ENCODE assay signal across 8 mouse cellular contexts in genomic region chr1:86440171-86440886, GRCm38 (mm10). TPM values are rescaled to one million over a fixed set of nuclear protein-coding genes. Genes with fewer than 3 reads are reported as not detected.
DNase-seq lines count a peak whose midpoint lies in the region; ATAC-seq and TF ChIP-seq lines count a peak whose summit lies in the region.

No protein-coding gene starts in this region.

- TF ChIP-seq EP300 in ES-Bruce4 (IDR thresholded peaks at IDR 0.05; ENCODE audit: insufficient read depth, low read depth, low read length), result 0 out of 2 replicates have a peak, but pooled peaks have one; percentile 33
- 0 out of 2 replicates have a peak, but pooled peaks have one; percentile 56 for TF ChIP-seq EP300 in liver, postnatal 0 days (IDR thresholded peaks at IDR 0.05; ENCODE audit: low read depth)

- peak overlapping the region; percentile 76 for H3K4me3 ChIP-seq in ES-Bruce4 (ENCODE audit: low read depth, low read length)
- peak overlapping the region; percentile 43 for H3K4me3 ChIP-seq in forebrain, embryonic 13.5 days
- peak overlapping the region; percentile 59 for H3K4me3 ChIP-seq in liver, postnatal 0 days (ENCODE audit: low read depth, low read length)
- H3K4me3 ChIP-seq in neural tube, embryonic 13.5 days, result peak overlapping the region; percentile 44

- no peaks in the 10 kb centered on the region for H3K9me3 ChIP-seq in ES-Bruce4 (replicated peaks; ENCODE audit: control insufficient read depth, insufficient read depth, low read length, poor library complexity, severe bottlenecking)
- H3K9me3 ChIP-seq in forebrain, embryonic 13.5 days (replicated peaks), result no peaks in the 10 kb centered on the region
- no peaks in the 10 kb centered on the region for H3K9me3 ChIP-seq in liver, postnatal 0 days (ENCODE audit: low read length)
- no peaks in the 10 kb centered on the region for H3K9me3 ChIP-seq in neural tube, embryonic 13.5 days

- no peak for TF ChIP-seq POLR2A in ES-Bruce4 (IDR thresholded peaks at IDR 0.05; ENCODE audit: insufficient read depth, low read length)

- intact Hi-C loops in heart, postnatal 10 days (cut with DNase I), result loop anchor here (1.0 kb wide), 3 partner anchors 32 to 89 kb away; no protein-coding TSS in a partner anchor

- peak; percentile 96 to 98 for DNase-seq in heart, postnatal 10 days
- DNase-seq in large intestine, adult 2 months (ENCODE audit: low read depth, low spot score), result peak; percentile 92
- peak; percentile 93 for DNase-seq in liver, postnatal 0 days
- DNase-seq in telencephalon, adult 2 months (ENCODE audit: low read depth, low spot score), result peak; percentile 90

- H3K4me2 ChIP-seq in forebrain, embryonic 13.5 days, result peak overlapping the region; percentile 79
- H3K4me2 ChIP-seq in liver, postnatal 0 days (ENCODE audit: low read depth, low read length), result peak overlapping the region; percentile 95
- peak overlapping the region; percentile 78 for H3K4me2 ChIP-seq in neural tube, embryonic 13.5 days

- H3K9ac ChIP-seq in ES-Bruce4 (ENCODE audit: low read depth, poor library complexity, severe bottlenecking), result peak overlapping the region; percentile 86
- H3K9ac ChIP-seq in forebrain, embryonic 13.5 days, result peak overlapping the region; percentile 96
- peak overlapping the region; percentile 73; the same call in 1 of the 2 replicates for H3K9ac ChIP-seq in liver, postnatal 0 days (replicated peaks)
- H3K9ac ChIP-seq in neural tube, embryonic 13.5 days, result peak overlapping the region; percentile 90

- TF ChIP-seq CTCF in ES-Bruce4 (IDR thresholded peaks at IDR 0.05; ENCODE audit: low read depth, low read length), result peak; percentile 91
- peak; percentile 100 for TF ChIP-seq CTCF in liver, postnatal 0 days (IDR thresholded peaks at IDR 0.05; ENCODE audit: low read depth)

- H3K4me1 ChIP-seq in ES-Bruce4 (ENCODE audit: control insufficient read depth, insufficient read depth, low read length), result peaks cover 19% of the 10 kb centered on the region
- peaks cover 64% of the 10 kb centered on the region for H3K4me1 ChIP-seq in forebrain, embryonic 13.5 days
- H3K4me1 ChIP-seq in liver, postnatal 0 days (ENCODE audit: insufficient read depth), result peaks cover 53% of the 10 kb centered on the region
- H3K4me1 ChIP-seq in neural tube, embryonic 13.5 days (replicated peaks), result peaks cover 82% of the 10 kb centered on the region

- H3K27me3 ChIP-seq in ES-Bruce4 (ENCODE audit: control insufficient read depth, insufficient read depth, low read length, poor library complexity, severe bottlenecking), result no peaks in the 10 kb centered on the region
- no peaks in the 10 kb centered on the region for H3K27me3 ChIP-seq in forebrain, embryonic 13.5 days
- no peaks in the 10 kb centered on the region for H3K27me3 ChIP-seq in liver, postnatal 0 days (ENCODE audit: insufficient read depth, low read length)
- H3K27me3 ChIP-seq in neural tube, embryonic 13.5 days, result no peaks in the 10 kb centered on the region

- no peaks in the 10 kb centered on the region for H3K36me3 ChIP-seq in ES-Bruce4 (ENCODE audit: control insufficient read depth, insufficient read depth, low read length, poor library complexity, severe bottlenecking)
- H3K36me3 ChIP-seq in forebrain, embryonic 13.5 days (ENCODE audit: poor library complexity, severe bottlenecking), result no peaks in the 10 kb centered on the region
- no peaks in the 10 kb centered on the region for H3K36me3 ChIP-seq in liver, postnatal 0 days (replicated peaks; ENCODE audit: insufficient read depth, low read length)
- no peaks in the 10 kb centered on the region for H3K36me3 ChIP-seq in neural tube, embryonic 13.5 days

- peak overlapping the region; percentile 73 for H3K27ac ChIP-seq in ES-Bruce4 (ENCODE audit: insufficient read depth, low read length)
- H3K27ac ChIP-seq in forebrain, embryonic 13.5 days, result peak overlapping the region; percentile 99
- peak overlapping the region; percentile 94 for H3K27ac ChIP-seq in liver, postnatal 0 days (ENCODE audit: low read depth)
- peak overlapping the region; percentile 99 for H3K27ac ChIP-seq in neural tube, embryonic 13.5 days (replicated peaks)

- WGBS in forebrain, embryonic 13.5 days, result 3% methylated on average over 18 of the region's 18 CpGs
- WGBS in large intestine, adult 2 months, result 3% methylated on average over 18 of the region's 18 CpGs
- WGBS in liver, postnatal 0 days (ENCODE audit: insufficient replicate concordance), result 12% methylated on average over 18 of the region's 18 CpGs
- WGBS in neural tube, embryonic 13.5 days, result 1% methylated on average over 18 of the region's 18 CpGs

- ATAC-seq in cerebellum, adult (ENCODE audit: insufficient number of reproducible peaks, low FRiP score, low TSS enrichment), result peak; percentile 50
- ATAC-seq in forebrain, embryonic 13.5 days, result peak; percentile 77
- peak; percentile 74 for ATAC-seq in liver, postnatal 0 days
- ATAC-seq in neural tube, embryonic 13.5 days (ENCODE audit: low read depth), result peak; percentile 82

RNA-seq across cellular contexts. Expression of gene Tex44, which starts 14.2 kb away (rescaled TPM):
- polyA plus RNA-seq in ES-Bruce4 (2011; ENCODE audit: insufficient read depth, insufficient read length, low read depth, missing spikeins), result not detected in 2 replicates
- polyA plus RNA-seq in forebrain, embryonic 13.5 days (2015; fragmentation: Nextera tagmentation; extraction: Ambion mirVana), result not detected in 2 replicates
- total RNA-seq in heart, postnatal 10 days (2021), result not detected
- not detected in 2 replicates for polyA plus RNA-seq in large intestine, adult 2 months (2012; rRNA removed)
- not detected in 2 replicates for polyA plus RNA-seq in liver, postnatal 0 days (2015; fragmentation: Nextera tagmentation; extraction: Ambion mirVana)
- not detected in 2 replicates for polyA plus RNA-seq in neural tube, embryonic 13.5 days (2015; fragmentation: Nextera tagmentation; extraction: Ambion mirVana)

RNA-seq across cellular contexts. Expression of gene Nmur1, which starts 14.3 kb away (rescaled TPM):
- not detected in 2 replicates for polyA plus RNA-seq in ES-Bruce4 (2011; ENCODE audit: insufficient read depth, insufficient read length, low read depth, missing spikeins)
- polyA plus RNA-seq in forebrain, embryonic 13.5 days (2015; fragmentation: Nextera tagmentation; extraction: Ambion mirVana), result 0.14 TPM in 1 of 2 replicates, not detected in the other
- not detected for total RNA-seq in heart, postnatal 10 days (2021)
- 4.4 and 7.5 TPM in 2 replicates for polyA plus RNA-seq in large intestine, adult 2 months (2012; rRNA removed)
- polyA plus RNA-seq in liver, postnatal 0 days (2015; fragmentation: Nextera tagmentation; extraction: Ambion mirVana), result not detected in 2 replicates
- polyA plus RNA-seq in neural tube, embryonic 13.5 days (2015; fragmentation: Nextera tagmentation; extraction: Ambion mirVana), result 0.49 TPM in 1 of 2 replicates, not detected in the other

Comparison
In these comparisons a context has a peak if more than half of its experiments do, and no peak if none do; other contexts are left out.
1. Peak in every context shown above with its lines: DNase-seq, ATAC-seq, H3K4me3 ChIP-seq and H3K27ac ChIP-seq.